Mouse (Mus musculus) lung, postnatal 0 days (tissue): ENCODE measurements at regions not wholly inside any gene's neighbourhood (a gene's known extent, or its start where the extent isn't known, plus 50 kb on each side); places are given as distances from the start of the nearest gene placed in this dataset.
A peak's percentile ranks its signal among the peaks of the same experiment; 100 is the strongest.
"Not testable (repeated sequence)": the region's sequence is repeated elsewhere in the genome, so short reads cannot be mapped to it uniquely, and the experiment has no call there.

Experiments used
- ATAC-seq: fragments of 200-750 bp; cut with Nextera tagmentation; 2 replicates; pipeline ENCODE4 v1.8.0; 2017; ENCODE audit warnings: moderate library complexity
- DNase-seq: peaks from one replicate; pipeline ENCODE4 v3.0.0-alpha.2; 2016; ENCODE audit warnings: low spot score
- H3K27ac ChIP-seq: fragments of 300-500 bp; sonication (generic); 2 replicates; pipeline ENCODE4 v1.5.1; 2014; ENCODE audit warnings: antibody characterized with exemption, mild to moderate bottlenecking, low read length, mixed read lengths
- H3K27me3 ChIP-seq: fragments of 300-500 bp; sonication (generic); replicated peaks from 2 replicates; pipeline ENCODE4 v1.6.1; 2014; ENCODE audit warnings: low read length, mixed read lengths; ENCODE audit not compliant: insufficient read depth
- H3K36me3 ChIP-seq: fragments of 300-500 bp; sonication (generic); 2 replicates; pipeline ENCODE4 v1.6.1; 2014; ENCODE audit warnings: low read length, mixed read lengths; ENCODE audit not compliant: insufficient read depth
- H3K4me1 ChIP-seq: fragments of 300-500 bp; sonication (generic); 2 replicates; pipeline ENCODE4 v1.6.1; 2014; ENCODE audit warnings: antibody characterized with exemption, low read depth, low read length, mixed read lengths; ENCODE audit not compliant: insufficient read depth
- H3K4me2 ChIP-seq: fragments of 300-500 bp; sonication (generic); replicated peaks from 2 replicates; pipeline ENCODE4 v1.6.1; 2014; ENCODE audit warnings: low read depth, mild to moderate bottlenecking, low read length, moderate library complexity, mixed read lengths
- H3K4me3 ChIP-seq: fragments of 300-500 bp; sonication (generic); 2 replicates; pipeline ENCODE4 v1.5.1; 2014; ENCODE audit warnings: low read depth, low read length
- H3K9ac ChIP-seq: fragments of 300-500 bp; sonication (generic); replicated peaks from 2 replicates; pipeline ENCODE4 v1.6.1; 2014; ENCODE audit warnings: low read depth, mild to moderate bottlenecking
- H3K9me3 ChIP-seq: fragments of 300-500 bp; sonication (generic); 2 replicates; pipeline ENCODE4 v1.6.1; 2016; ENCODE audit warnings: low read length, mixed read lengths
- CTCF ChIP-seq: IDR thresholded peaks from 2 replicates; pipeline ENCODE4 v1.5.1; 2016; ENCODE audit warnings: antibody characterized with exemption, mild to moderate bottlenecking
- EP300 ChIP-seq: IDR thresholded peaks from 2 replicates; pipeline ENCODE4 v1.6.1; 2016; ENCODE audit warnings: antibody characterized with exemption, mild to moderate bottlenecking, control low read depth
- WGBS: fragments of 180-500 bp; shearing (Covaris S2); extraction: QIAGEN DNeasy Blood & Tissue Kit; methylation state at CpG from one replicate; pipeline ENCODE4 v1.1.7; 2014; 5-methylcytosine and 5-hydroxymethylcytosine counted together

DNA sequence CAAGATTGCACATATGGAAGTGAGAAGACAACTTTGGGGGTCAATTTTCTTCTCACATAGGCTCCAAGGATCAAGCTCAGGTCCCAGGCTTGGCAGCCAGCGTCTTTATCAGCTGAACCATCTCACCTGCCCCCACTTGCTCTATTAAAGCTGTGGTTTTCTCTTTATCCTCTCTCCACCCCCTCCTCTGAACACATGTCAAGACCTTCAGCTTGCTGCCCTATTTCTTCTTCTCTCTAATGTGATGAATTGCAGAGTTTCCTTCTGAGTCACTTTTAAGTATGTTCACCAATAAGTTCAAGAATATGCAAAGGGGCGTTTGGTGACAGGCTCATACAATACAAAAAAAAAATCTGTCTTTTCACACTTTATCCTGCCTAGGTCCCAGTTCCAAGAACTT, 128.8 kb downstream of the Sptssa start:
- Histone ChIP-seq H3K27ac (no peak overlapping the region), H3K9me3 (no peaks in the 10 kb centered on the region), H3K27me3 (no peaks in the 10 kb centered on the region), H3K4me1 (no peaks in the 10 kb centered on the region), H3K4me2 (no peak overlapping the region), H3K36me3 (no peaks in the 10 kb centered on the region), H3K4me3 (no peak overlapping the region), H3K9ac (no peak overlapping the region)
- 65% methylated on average over 2 of the region's 2 CpGs for whole genome bisulfite sequencing
- TF ChIP-seq EP300 (no peak), CTCF (no peak)
- no peak for ATAC-seq
- DNase-seq = no peak

- no peak overlapping the region for H3K27ac ChIP-seq
- no peaks in the 10 kb centered on the region for H3K4me1 ChIP-seq
- H3K36me3 ChIP-seq = no peaks in the 10 kb centered on the region
- no peak for TF ChIP-seq EP300
- TF ChIP-seq CTCF = no peak
- H3K9me3 ChIP-seq = no peaks in the 10 kb centered on the region
- H3K4me3 ChIP-seq = no peak overlapping the region
- 42% methylated on average over 4 of the region's 4 CpGs for WGBS
- H3K9ac ChIP-seq = no peak overlapping the region
- DNase-seq (no peak), ATAC-seq (no peak)
- 0 out of 2 replicates have a peak, but pooled peaks cover 3% of the 10 kb centered on the region for H3K27me3 ChIP-seq
- H3K4me2 ChIP-seq = no peak overlapping the region
Observed at GRCm38 (mm10) chr12:54520406-54520805, 136.0 kb downstream of the Sptssa start.

- H3K36me3 ChIP-seq = no peaks in the 10 kb centered on the region
- WGBS = 67% methylated on average over 3 of the region's 3 CpGs
- TF ChIP-seq EP300 (no peak), CTCF (no peak)
- H3K27me3 ChIP-seq = 0 out of 2 replicates have a peak, but pooled peaks cover 3% of the 10 kb centered on the region
- ATAC-seq = no peak
- H3K4me1 ChIP-seq = no peaks in the 10 kb centered on the region
- H3K4me2 ChIP-seq = no peak overlapping the region
- no peak overlapping the region for H3K9ac ChIP-seq
- no peaks in the 10 kb centered on the region for H3K9me3 ChIP-seq
- no peak overlapping the region for H3K4me3 ChIP-seq
- DNase-seq = no peak
- H3K27ac ChIP-seq = no peak overlapping the region
Observed at GRCm38 (mm10) chr12:54519370-54519769, 137.0 kb downstream of the Sptssa start.

GRCm38 (mm10) chr12:54517265-54517664, 139.1 kb downstream of the Sptssa start:
- no peak for DNase-seq

DNA sequence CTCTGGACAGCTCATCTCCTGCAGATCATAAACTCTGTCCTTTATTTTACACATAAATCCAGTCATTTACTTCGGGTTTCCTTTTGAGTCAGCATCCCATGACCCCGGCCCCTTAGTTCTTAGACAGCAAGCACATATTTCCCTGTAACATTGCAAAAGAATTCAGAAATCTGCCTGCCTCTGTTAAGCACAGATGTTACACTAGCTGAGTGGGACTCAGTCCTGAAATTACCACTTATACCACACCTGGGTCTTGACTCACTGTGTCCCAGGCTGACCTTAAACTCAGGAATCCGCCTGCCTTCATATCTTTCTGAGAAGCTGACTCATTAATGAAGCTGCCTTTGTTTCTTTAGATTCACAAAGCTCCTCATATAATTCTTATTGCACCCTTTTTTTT, 139.9 kb downstream of the Sptssa start:
- no peak for ATAC-seq
- no peak for TF ChIP-seq CTCF
- no peak for TF ChIP-seq EP300
- Histone ChIP-seq H3K27me3 (no peaks in the 10 kb centered on the region), H3K36me3 (no peaks in the 10 kb centered on the region), H3K4me3 (no peak overlapping the region), H3K9me3 (no peaks in the 10 kb centered on the region), H3K9ac (no peak overlapping the region), H3K4me2 (no peak overlapping the region), H3K27ac (no peak overlapping the region), H3K4me1 (no peaks in the 10 kb centered on the region)
- no peak for DNase-seq
- WGBS = 59% methylated on average over 3 of the region's 3 CpGs

More at GRCm38 (mm10) chr12:54517265-54517664, 139.1 kb downstream of the Sptssa start:
- H3K9ac ChIP-seq = no peak overlapping the region
- H3K4me1 ChIP-seq = no peaks in the 10 kb centered on the region
- no peak overlapping the region for H3K27ac ChIP-seq
- H3K36me3 ChIP-seq = no peaks in the 10 kb centered on the region
- 0 out of 2 replicates have a peak, but pooled peaks cover 3% of the 10 kb centered on the region for H3K27me3 ChIP-seq
- 31% methylated on average over 3 of the region's 3 CpGs for WGBS
- no peaks in the 10 kb centered on the region for H3K9me3 ChIP-seq
- H3K4me2 ChIP-seq = no peak overlapping the region
- no peak for TF ChIP-seq EP300
- no peak for TF ChIP-seq CTCF
- no peak for ATAC-seq
- no peak overlapping the region for H3K4me3 ChIP-seq

- not testable (repeated sequence) for H3K27ac ChIP-seq, DNase-seq, H3K27me3 ChIP-seq, ATAC-seq, H3K4me1 ChIP-seq, H3K4me3 ChIP-seq, H3K4me2 ChIP-seq, H3K9me3 ChIP-seq, H3K36me3 ChIP-seq, H3K9ac ChIP-seq
- 61% methylated on average over 4 of the region's 4 CpGs for WGBS
Observed at GRCm38 (mm10) chr12:54516039-54516438, 140.3 kb downstream of the Sptssa start.

DNA sequence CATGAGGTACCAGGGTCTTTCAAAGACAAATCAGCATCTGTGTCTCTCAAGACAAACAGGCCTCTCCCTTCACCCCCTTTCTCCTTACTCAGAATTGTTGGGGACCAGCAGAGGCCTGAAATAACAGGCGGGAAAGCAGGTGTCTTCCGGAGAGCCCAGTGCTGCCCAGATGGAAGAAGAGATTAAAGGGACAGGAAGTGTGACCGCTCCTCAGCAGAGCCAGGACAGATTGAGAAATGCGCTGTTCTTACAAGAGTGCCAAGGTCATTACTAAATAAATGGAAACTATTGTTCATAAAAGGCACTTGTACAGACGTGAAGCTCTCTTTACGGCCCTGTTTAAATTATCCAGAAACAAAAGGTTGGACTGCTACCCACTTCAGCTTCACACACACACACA, 146.5 kb downstream of the Sptssa start:
- Histone ChIP-seq H3K27ac (no peak overlapping the region), H3K9me3 (no peaks in the 10 kb centered on the region), H3K4me2 (no peak overlapping the region), H3K4me3 (no peak overlapping the region), H3K27me3 (no peaks in the 10 kb centered on the region), H3K36me3 (no peaks in the 10 kb centered on the region), H3K4me1 (no peaks in the 10 kb centered on the region), H3K9ac (no peak overlapping the region)
- DNase-seq (peak; percentile 78), ATAC-seq (peak; percentile 80)
- 12% methylated on average over 6 of the region's 6 CpGs for WGBS
- TF ChIP-seq CTCF = no peak
- TF ChIP-seq EP300 = peak; percentile 57; the same call in 1 of the 2 replicates
